Mouse (Mus musculus) heart, adult 2 months (tissue): Measurements from ENCODE around the gene Gm20696.

Experiments
- CTCF ChIP-seq: fragments of 200-600 bp; IDR thresholded peaks from 2 replicates; pipeline ENCODE4 v1.8.1; 2022; ENCODE audit warnings: antibody characterized with exemption, mild to moderate bottlenecking, moderate library complexity
- EP300 ChIP-seq: fragments of 200-500 bp; IDR thresholded peaks from 2 replicates; pipeline ENCODE4 v1.6.1; 2011; ENCODE audit warnings: low read depth, low read length, control low read depth; ENCODE audit not compliant: insufficient read depth
- POLR2A ChIP-seq: fragments of 200-500 bp; IDR thresholded peaks from 2 replicates; pipeline ENCODE4 v1.6.1; 2011; ENCODE audit warnings: mild to moderate bottlenecking, low read depth, low read length, control low read depth; ENCODE audit not compliant: insufficient read depth

- TF ChIP-seq POLR2A (no peak), CTCF (peak; percentile 59), EP300 (no peak)
Measured at GRCm38 (mm10) chr6:99623641-99624040, 43.0 kb downstream of the Gm20696 start.
